Mouse (Mus musculus) stomach, postnatal 0 days (tissue): ENCODE measurements around the gene Tns4. TPM values are rescaled to one million over a fixed set of nuclear protein-coding genes. Genes with fewer than 3 reads are reported as not detected.

Experiments
- ATAC-seq: fragments of 200-750 bp; cut with Nextera tagmentation; 2 replicates; pipeline ENCODE4 v1.8.0; 2017; ENCODE audit not compliant: low FRiP score, low TSS enrichment
- DNase-seq: peaks from one replicate; pipeline ENCODE4 v3.0.0-alpha.2; 2016; ENCODE audit warnings: low spot score
- H3K27ac ChIP-seq: fragments of 300-500 bp; sonication (generic); replicated peaks from 2 replicates; pipeline ENCODE4 v1.5.1; 2014; ENCODE audit warnings: mild to moderate bottlenecking, control low read depth
- H3K27me3 ChIP-seq: fragments of 300-500 bp; sonication (generic); 2 replicates; pipeline ENCODE4 v1.6.1; 2014; ENCODE audit warnings: low read length; ENCODE audit not compliant: control insufficient read depth, insufficient read depth
- H3K36me3 ChIP-seq: fragments of 300-500 bp; sonication (generic); 2 replicates; pipeline ENCODE4 v1.6.1; 2014; ENCODE audit warnings: low read length, mixed read lengths; ENCODE audit not compliant: control insufficient read depth, insufficient read depth
- H3K4me1 ChIP-seq: fragments of 300-500 bp; sonication (generic); replicated peaks from 2 replicates; pipeline ENCODE4 v1.6.1; 2014; ENCODE audit warnings: antibody characterized with exemption; ENCODE audit not compliant: control insufficient read depth, insufficient read depth
- H3K4me2 ChIP-seq: fragments of 300-500 bp; sonication (generic); replicated peaks from 2 replicates; pipeline ENCODE4 v1.6.1; 2014; ENCODE audit warnings: low read depth, mild to moderate bottlenecking, control low read depth, moderate library complexity
- H3K4me3 ChIP-seq: fragments of 300-500 bp; sonication (generic); 2 replicates; pipeline ENCODE4 v1.5.1; 2014; ENCODE audit warnings: low read depth, low read length, control low read depth
- H3K9ac ChIP-seq: fragments of 300-500 bp; sonication (generic); 2 replicates; pipeline ENCODE4 v1.6.1; 2014; ENCODE audit warnings: mild to moderate bottlenecking, low read length, control low read depth, mixed read lengths
- H3K9me3 ChIP-seq: fragments of 300-500 bp; sonication (generic); 2 replicates; pipeline ENCODE4 v1.6.1; 2016; ENCODE audit warnings: low read length; ENCODE audit not compliant: control insufficient read depth
- CTCF ChIP-seq: IDR thresholded peaks from 2 replicates; pipeline ENCODE4 v1.5.1; 2016; ENCODE audit warnings: antibody characterized with exemption, low read depth, mild to moderate bottlenecking, moderate library complexity
- EP300 ChIP-seq: optimal IDR thresholded peaks from 2 replicates; pipeline ENCODE3; 2016; ENCODE audit warnings: antibody characterized with exemption
- WGBS: fragments of 180-500 bp; shearing (Covaris S2); extraction: QIAGEN DNeasy Blood & Tissue Kit; methylation state at CpG from one replicate; pipeline ENCODE4 v1.1.7; 2014; 5-methylcytosine and 5-hydroxymethylcytosine counted together
- polyA plus RNA-seq: library from polyadenylated mRNA; unstranded; fragments of >200 nt; fragmentation: Nextera tagmentation; extraction: Ambion mirVana; gene quantifications from 2 replicates; pipeline ENCODE4 v1.2.1, GENCODE M21; 2015

Tns4 gene
- polyA plus RNA-seq, 1 experiment from 2014 or later = 0.82 TPM

DNA sequence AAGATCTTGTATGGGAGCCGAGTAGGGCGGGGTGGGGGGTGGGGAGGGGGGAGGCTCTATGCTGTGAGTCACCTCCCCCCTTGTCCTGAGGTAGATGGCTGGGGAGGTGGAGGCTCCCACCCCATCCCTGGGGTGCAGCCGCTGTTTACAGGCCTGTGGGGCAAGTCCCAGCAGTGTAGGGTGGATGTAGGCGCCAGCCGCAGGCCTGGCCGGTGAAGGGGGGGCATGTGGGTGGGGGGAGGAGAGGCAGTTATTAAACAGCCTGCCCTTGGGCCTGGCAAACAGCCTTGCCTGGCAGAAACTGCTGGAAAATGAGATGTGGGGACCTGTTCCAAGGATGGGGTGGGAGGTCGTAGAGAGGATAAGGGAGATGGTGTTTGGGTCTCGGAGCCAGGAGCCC, 7.0 kb downstream of the Tns4 start:
- H3K9ac ChIP-seq = no peak overlapping the region
- peak; percentile 65; the same call in 1 of the 2 replicates for ATAC-seq
- H3K27me3 ChIP-seq = no peaks in the 10 kb centered on the region
- H3K27ac ChIP-seq = peak overlapping the region; percentile 35; the same call in 1 of the 2 replicates
- H3K4me2 ChIP-seq = no peak overlapping the region
- DNase-seq = peak; percentile 39
- no peak overlapping the region for H3K4me3 ChIP-seq
- no peaks in the 10 kb centered on the region for H3K9me3 ChIP-seq
- H3K36me3 ChIP-seq = no peaks in the 10 kb centered on the region
- TF ChIP-seq EP300 (no peak), CTCF (no peak)
- 33% methylated on average over 8 of the region's 8 CpGs for WGBS
- no peaks in the 10 kb centered on the region; the same call in 1 of the 2 replicates for H3K4me1 ChIP-seq

- H3K4me1 ChIP-seq = no peaks in the 10 kb centered on the region; the same call in 1 of the 2 replicates
- no peak overlapping the region for H3K4me2 ChIP-seq
- H3K36me3 ChIP-seq = no peaks in the 10 kb centered on the region
- no peaks in the 10 kb centered on the region for H3K9me3 ChIP-seq
- no peaks in the 10 kb centered on the region for H3K27me3 ChIP-seq
- H3K9ac ChIP-seq = no peak overlapping the region
- ATAC-seq (no peak), DNase-seq (no peak)
- TF ChIP-seq CTCF (no peak), EP300 (no peak)
- WGBS = 69% methylated on average over 3 of the region's 3 CpGs
- H3K4me3 ChIP-seq = no peak overlapping the region
- peak overlapping the region; percentile 35; the same call in 1 of the 2 replicates for H3K27ac ChIP-seq
Observed at GRCm38 (mm10) chr11:99081566-99081965, 7.5 kb downstream of the Tns4 start.

GRCm38 (mm10) chr11:99080902-99081543, 8.1 kb downstream of the Tns4 start:
- no peak overlapping the region for H3K4me2 ChIP-seq
- H3K9me3 ChIP-seq = no peaks in the 10 kb centered on the region
- H3K9ac ChIP-seq = peak overlapping the region; percentile 31; the same call in 1 of the 2 replicates
- DNase-seq (no peak), ATAC-seq (no peak)
- no peak overlapping the region for H3K4me3 ChIP-seq
- H3K27ac ChIP-seq = no peak overlapping the region; the same call in 1 of the 2 replicates
- H3K4me1 ChIP-seq = no peaks in the 10 kb centered on the region; the same call in 1 of the 2 replicates
- H3K36me3 ChIP-seq = no peaks in the 10 kb centered on the region
- no peak for TF ChIP-seq CTCF
- TF ChIP-seq EP300 = no peak
- 76% methylated on average over 9 of the region's 9 CpGs for WGBS
- H3K27me3 ChIP-seq = no peaks in the 10 kb centered on the region

DNA sequence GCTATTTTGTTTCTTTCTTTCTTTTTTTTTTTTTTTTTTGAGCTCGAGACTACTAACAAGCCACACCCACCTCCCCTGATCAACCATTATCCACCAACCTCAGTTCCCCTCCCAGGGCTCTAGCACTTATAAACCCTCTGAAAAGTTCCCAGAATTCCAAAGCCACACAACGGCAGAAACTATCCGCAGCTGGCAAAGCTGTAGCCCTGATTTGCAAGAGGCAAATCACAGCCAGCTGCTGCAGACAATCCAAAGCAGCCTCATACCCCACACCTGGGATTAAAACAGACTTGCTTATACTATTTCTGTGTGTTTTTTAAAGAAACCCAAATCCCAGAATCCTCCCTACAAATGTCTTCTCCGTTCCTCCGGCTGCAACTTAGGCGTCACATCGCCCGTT, 11.2 kb downstream of the Tns4 start:
- no peak for TF ChIP-seq CTCF
- TF ChIP-seq EP300 = no peak
- no peak overlapping the region for H3K27ac ChIP-seq
- H3K36me3 ChIP-seq = no peaks in the 10 kb centered on the region
- 74% methylated on average over 8 of the region's 8 CpGs for WGBS
- DNase-seq = no peak
- H3K9me3 ChIP-seq = no peaks in the 10 kb centered on the region
- H3K27me3 ChIP-seq = no peaks in the 10 kb centered on the region
- no peaks in the 10 kb centered on the region; the same call in 1 of the 2 replicates for H3K4me1 ChIP-seq
- H3K9ac ChIP-seq = no peak overlapping the region
- ATAC-seq = no peak
- no peak overlapping the region for H3K4me3 ChIP-seq
- H3K4me2 ChIP-seq = no peak overlapping the region

DNA sequence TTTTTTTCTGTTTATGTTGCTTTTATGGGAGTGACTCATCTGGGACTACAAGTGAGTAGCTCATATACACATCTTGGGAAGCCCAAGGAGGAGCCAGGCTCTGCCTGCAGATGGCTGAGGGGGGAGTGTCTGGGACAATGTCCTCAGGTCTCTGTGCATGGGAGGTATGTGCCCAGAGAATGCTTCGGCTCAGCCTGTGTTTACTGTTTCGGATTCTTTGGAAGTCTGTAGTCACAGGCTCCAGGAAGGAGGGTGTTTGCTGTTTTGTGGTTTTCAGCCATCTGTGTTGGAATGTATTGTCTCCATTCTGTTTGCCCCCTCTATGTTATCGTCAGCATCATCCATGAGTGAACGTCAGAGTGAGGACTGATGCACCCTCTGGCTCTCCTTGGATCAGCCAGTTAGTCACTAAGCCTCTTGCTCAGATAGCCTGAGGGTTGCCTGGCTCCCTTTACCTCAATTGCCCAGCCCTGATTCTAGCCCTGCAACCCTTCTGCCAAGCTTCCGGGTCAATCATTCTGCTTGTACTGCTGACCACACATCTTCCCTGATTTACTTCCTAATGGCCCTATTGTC, 12.3 kb downstream of the Tns4 start:
- H3K9me3 ChIP-seq = no peaks in the 10 kb centered on the region
- H3K27ac ChIP-seq = no peak overlapping the region

DNA sequence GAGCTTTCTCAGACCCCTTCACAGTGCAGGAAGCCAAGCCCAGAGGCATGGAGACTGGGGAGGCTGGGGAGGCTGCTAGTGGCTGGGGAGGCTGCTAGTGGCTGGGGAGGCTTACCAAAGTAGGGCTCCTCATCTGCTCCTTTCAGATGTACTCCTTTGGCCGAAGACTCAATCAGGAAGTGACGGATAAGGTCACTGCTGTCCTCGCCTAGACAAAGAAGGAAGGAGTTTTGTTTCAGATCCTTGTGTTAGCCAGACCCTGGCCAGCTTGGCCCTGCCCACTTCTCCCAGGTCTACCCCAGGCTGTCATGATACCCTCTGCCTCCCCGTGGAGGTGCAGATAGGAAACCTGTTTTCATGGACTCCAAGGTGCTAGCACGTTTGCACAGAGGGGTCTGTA, 15.3 kb downstream of the Tns4 start:
- DNase-seq (no peak), ATAC-seq (no peak)
- H3K27ac ChIP-seq = no peak overlapping the region
- no peaks in the 10 kb centered on the region for H3K4me1 ChIP-seq
- H3K9me3 ChIP-seq = no peaks in the 10 kb centered on the region
- H3K4me2 ChIP-seq = no peak overlapping the region
- TF ChIP-seq EP300 (no peak), CTCF (no peak)
- no peaks in the 10 kb centered on the region for H3K27me3 ChIP-seq
- no peak overlapping the region for H3K9ac ChIP-seq
- H3K36me3 ChIP-seq = no peaks in the 10 kb centered on the region
- no peak overlapping the region for H3K4me3 ChIP-seq
- WGBS = 67% methylated on average over 5 of the region's 5 CpGs

More for the DNA sequence above, 12.3 kb downstream of the Tns4 start:
- Histone ChIP-seq H3K27me3 (no peaks in the 10 kb centered on the region), H3K36me3 (no peaks in the 10 kb centered on the region), H3K9ac (no peak overlapping the region), H3K4me3 (no peak overlapping the region), H3K4me2 (no peak overlapping the region), H3K4me1 (no peaks in the 10 kb centered on the region; the same call in 1 of the 2 replicates)
- ATAC-seq (peak; percentile 65), DNase-seq (no peak)
- 37% methylated on average over 5 of the region's 5 CpGs for WGBS
- TF ChIP-seq CTCF (no peak), EP300 (no peak)
